Mouse (Mus musculus) cerebral cortex, adult 2 months (tissue): ENCODE data around the gene Sv2a.

Experiments
- WGBS: fragments of 180-500 bp; shearing (Covaris S2); methylation state at CpG from one replicate; pipeline ENCODE4 v1.1.7; 2018; 5-methylcytosine and 5-hydroxymethylcytosine counted together

Sv2a gene

DNA sequence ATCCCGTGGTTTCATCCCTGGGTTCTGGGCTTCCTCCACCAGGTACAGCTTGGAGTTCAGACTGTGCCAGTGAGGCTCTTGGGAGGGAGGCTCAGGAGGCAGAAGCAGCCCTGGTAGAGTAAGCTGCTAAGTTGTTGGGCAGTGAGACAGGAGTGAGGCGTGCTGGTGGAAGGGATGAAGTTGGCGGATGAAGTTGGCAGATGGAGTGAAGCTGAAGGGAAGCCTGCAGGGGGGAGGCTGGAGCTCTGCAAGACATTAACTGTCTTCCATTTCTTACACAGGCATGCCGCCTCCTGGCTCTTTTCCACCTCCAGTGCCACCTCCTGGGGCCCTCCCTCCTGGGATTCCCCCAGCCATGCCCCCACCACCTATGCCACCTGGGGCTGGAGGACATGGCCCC, 6.9 kb upstream of the Sv2a start:
- WGBS: 56% methylated on average over 4 of the region's 4 CpGs

DNA sequence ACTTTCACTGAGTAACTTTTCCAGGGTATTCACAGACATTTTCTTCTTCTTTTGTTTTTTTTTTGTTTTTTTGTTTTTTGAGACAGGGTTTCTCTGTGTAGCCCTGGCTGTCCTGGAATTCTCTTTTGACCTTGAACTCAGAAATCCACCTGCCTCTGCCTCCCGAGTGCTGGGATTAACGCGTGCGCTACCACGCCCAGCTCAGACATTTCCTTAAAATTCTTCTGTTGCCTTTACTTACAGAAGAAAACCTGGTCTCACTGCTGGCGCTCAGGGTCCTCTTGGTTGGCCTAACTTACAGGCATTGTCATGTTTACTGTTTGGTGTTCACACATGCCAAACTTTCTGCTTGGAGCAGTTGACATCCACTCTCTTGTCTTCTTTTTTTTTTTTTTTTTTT, 5.7 kb upstream of the Sv2a start:
- 93% methylated on average over 6 of the region's 6 CpGs for WGBS

DNA sequence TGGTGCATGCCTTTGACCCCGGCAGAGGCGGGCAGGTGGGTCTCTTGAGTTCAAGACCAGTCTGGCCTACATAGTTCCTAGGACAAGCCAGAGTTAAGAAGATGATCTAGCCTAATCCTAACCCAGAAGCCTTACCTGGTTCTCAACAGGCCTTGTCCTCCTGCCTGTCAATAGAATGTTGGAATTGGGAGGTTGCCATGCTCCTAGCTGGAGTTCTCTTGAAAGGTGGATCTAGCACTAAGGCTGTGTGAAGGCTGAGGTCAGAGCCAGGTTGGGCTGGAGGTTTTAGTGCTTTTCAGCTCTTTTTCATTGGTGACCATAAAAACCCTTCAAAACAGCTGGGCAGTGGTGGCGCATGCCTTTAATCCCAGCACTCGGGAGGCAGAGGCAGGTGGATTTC, 2.5 kb upstream of the Sv2a start:
- WGBS: 93% methylated on average over 4 of the region's 4 CpGs

DNA sequence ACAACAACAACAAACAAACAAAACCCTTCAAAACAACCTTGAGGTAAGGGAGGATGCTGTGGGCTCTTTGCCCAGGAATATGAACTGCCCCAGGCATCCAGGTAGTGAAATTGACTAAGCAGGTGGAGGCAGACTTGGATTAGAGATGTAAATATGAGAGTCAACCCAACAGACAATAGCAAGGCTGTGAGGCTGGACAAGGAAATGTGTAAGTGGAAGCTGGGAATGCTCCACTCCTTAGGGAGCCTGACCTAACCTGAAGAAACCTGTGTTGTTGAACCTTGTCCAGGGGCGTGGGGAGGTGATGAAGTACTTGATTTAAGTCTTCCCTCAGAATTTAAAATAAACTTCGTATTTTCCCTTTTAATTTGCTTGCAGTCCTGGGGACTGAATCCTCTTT, 2.0 kb upstream of the Sv2a start:
- 77% methylated on average over 2 of the region's 2 CpGs for WGBS

DNA sequence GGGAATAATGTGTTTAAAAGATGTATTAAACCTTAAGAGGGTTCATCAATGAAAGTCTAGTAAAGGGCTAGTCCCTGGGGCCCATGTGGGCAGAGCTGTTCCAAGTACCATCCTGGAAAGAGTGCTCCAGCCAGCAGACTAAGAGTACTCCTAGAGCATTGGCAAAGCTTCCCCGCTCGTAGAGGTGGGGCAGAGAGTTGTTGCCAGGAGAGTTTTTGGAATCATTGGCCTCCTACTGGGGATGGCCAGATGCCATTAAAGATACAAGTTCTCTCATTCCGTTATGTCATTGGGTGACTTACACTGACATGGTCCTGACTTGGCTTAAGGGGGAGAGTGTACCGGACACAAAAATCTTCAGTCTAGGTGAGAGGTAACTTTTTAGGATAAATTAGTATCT, 1.4 kb upstream of the Sv2a start:
- 39% methylated on average over 4 of the region's 4 CpGs for WGBS

DNA sequence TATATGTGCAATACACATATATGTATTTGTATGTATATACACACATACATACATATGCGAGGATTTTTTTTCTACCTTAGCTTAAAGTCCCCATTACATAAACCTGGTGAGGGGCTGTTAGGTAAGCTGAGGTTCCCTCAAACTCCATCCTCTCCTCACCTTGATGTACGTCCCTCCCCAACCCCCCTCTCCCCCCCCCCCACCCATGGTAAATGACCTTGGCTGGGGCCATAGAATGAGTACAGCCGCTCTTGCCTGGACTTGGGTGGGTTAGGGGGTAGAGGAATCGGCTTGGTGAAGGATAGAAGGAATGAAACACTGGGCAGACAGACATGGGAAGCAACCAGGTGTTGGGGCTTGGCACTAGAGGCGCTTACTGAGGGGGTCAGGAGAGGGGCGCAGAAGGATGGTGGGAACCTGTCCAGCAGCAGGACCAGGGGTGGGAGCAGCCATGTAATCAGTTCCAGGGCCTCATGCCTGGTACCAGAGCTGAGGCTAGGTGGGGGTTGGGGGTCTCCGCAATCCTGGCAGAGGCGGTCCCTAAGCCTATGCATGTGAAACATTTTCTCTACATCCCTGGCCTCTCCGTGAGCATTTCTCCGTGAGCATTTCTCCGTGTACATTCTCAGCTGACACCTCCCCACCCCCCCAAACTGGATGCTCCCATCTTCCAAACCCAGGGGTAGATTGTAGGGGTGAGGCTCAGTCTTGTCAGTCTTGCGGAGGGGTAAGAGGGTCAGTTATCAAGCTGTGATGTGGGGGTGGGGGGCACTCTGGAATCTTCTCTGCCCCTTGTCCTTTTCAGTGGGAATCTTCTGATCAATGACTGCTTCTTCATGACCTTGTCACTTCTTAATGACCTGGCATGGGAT, 795 bp downstream of the Sv2a start:
- 20% methylated on average over 12 of the region's 12 CpGs for WGBS

DNA sequence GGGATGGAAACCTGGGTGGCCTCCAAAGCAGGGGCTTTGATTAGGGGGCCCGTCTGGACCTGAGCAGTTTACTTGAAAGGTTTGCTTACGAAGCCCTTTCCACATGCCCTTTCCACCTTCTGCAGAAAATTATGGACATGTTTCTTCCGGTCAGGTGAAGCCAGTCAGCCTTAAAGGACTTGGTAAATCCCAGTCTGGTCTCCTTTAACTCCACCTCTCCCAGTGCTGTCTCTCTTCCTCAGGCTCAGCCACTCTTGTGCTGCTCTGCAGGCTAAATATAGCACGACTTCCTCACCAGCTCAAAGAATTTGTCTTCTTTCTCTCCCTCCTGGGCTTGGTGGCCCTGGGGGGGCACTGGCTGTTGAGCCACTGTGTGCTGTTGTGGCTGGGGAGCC, 1.4 kb downstream of the Sv2a start:
- WGBS: 9% methylated on average over 4 of the region's 4 CpGs

DNA sequence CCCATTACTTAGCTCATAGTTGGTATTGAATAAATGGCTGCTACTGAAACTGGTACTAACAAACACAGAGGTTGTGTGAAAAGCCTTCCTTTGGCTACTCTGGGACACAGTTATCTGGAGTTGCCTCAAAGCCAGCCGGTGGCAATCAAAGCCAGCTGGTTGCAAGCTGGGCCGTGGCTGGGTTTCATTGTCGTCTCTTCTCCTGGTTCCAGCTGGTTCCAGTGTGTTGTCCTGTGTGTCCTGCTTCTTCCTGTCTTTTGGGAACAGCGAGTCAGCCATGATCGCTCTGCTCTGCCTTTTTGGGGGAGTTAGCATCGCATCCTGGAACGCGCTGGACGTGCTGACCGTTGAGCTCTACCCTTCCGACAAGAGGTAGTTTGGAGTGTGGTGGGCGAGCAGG, 12.0 kb downstream of the Sv2a start:
- WGBS: 49% methylated on average over 12 of the region's 12 CpGs

DNA sequence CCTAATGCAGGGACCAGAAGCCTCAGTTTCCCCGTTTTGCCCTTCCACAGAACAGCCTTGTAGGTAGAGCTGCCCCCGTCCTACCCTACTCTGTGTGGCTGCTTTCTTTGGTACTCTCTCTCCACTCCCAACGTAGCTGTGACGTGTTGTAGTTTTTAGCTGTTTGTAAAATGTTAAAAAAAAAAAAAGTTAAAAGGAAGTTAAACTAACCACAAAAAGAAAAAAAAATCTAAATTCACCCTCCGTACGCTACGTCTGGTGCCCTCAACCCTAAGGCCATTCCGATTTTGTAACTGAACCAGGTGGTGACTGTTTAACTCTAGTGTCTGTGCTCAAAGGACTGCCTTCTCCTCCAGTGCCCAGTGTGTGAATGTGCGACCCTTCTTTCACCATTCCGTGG, 14.0 kb downstream of the Sv2a start:
- 79% methylated on average over 10 of the region's 10 CpGs for WGBS

DNA sequence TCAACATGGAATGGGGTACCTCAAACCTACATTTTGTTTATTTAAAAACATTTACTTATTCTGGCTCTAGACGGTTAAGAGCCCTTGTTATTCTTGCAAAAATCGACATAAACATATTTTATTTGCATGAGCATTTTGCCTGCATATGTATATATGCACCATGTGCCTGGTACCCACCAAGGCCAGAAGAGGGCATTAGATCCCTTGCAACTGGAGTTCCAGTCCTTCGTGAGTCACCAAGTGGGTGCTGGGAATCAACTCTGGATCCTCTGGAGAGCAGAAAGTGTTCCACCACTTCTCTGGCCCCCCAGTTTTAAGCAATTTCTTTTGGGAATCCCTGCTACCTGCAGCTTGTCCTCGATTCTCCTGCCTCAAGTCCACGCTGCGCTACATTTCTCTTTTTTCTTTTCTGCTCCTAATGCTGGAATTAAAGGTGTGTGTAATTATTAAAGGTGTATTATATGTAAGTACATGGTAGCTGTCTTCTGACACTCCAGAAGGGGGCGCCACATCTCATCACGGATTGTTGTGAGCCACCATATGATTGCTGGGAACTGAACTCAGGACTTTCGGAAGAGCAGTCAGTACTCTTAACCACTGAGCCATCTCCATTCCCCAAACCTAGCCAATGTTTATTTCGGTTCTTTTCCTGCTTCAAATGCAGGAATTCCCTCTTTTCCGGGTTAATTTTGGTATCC, 14.8 kb downstream of the Sv2a start:
- 79% methylated on average over 11 of the region's 11 CpGs for WGBS

DNA sequence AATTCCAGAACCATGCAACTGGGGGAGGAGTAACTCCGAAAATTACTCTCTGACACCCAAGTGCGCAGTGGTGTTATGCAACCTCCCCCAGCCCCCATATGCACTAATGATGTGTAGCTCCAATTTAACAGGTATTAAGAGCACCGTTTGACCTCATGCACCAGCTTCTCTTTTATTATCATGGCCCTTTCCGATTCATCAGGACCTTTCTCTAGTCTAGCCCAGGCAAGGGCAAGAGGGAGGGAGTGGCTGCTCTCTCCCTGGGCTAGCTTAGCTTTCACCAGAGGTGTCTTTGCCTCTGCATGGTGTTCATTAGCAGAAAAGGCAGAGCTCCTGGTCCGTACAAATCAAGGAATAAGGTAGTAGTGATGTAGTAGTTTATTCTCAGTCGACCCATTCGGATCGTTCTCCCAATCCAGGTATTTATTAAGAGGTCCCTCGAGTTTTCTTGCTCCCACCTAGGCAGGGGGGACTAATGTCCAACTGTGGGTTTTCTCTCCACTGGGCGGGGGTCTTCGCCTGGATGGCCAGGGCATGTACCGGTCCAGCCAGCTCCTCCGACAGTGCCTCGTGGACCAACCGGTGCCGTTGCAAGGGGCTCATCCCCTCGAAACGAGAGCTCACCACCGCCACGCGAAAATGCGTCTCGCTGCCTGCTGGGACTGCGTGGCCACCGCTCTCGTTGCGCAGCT, 15.6 kb downstream of the Sv2a start:
- WGBS: 12% methylated on average over 27 of the region's 27 CpGs

DNA sequence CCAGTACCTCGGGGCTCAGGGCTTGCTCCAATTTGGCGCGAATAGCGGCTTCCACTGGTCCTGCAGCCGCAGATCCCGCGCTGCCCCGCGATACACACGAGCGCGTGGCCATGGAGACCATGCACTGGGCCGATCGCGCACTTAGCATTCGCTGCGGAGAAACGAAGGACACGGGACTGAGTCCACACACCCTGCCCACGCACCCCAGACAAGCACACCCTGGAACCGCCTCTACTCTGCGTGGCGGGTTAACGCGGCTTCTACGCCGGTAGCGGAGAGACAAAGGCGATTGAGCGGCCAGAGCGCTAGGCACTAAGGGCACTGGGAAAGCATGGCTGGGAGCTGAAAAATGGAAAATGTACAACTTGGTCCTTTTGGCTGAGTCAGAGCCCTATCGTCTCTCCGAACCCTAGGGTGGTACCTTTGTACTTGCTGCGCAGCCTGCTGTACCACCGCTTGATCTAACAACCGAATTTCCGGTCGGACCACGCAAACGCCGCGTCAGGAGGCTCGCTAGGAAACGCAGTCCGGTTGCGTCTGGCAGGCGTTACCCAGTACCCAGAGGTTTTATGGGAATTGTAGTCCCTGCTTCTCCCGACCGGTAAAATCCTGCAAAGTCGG, 16.3 kb downstream of the Sv2a start:
- WGBS: under 1% methylated on average over 50 of the region's 50 CpGs

DNA sequence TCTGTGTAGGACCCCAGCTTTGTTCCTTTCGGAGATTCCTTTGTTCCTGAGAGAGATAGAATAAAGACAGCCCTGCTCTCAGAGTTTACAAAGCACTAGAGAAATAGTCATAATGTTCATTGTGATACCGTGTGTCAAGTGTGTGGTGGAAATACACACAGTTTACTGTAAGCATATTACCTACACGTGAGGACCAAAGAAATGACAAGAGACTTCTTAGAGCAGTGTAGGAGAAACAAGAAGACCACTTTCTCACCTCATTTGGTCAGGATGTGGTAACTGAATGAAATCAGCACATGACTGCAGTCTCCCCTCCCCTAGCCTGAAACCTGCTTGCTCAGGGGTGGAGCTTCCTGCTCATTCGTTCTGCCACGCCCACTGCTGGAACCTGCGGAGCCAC, 17.2 kb downstream of the Sv2a start:
- WGBS: 4% methylated on average over 6 of the region's 6 CpGs

DNA sequence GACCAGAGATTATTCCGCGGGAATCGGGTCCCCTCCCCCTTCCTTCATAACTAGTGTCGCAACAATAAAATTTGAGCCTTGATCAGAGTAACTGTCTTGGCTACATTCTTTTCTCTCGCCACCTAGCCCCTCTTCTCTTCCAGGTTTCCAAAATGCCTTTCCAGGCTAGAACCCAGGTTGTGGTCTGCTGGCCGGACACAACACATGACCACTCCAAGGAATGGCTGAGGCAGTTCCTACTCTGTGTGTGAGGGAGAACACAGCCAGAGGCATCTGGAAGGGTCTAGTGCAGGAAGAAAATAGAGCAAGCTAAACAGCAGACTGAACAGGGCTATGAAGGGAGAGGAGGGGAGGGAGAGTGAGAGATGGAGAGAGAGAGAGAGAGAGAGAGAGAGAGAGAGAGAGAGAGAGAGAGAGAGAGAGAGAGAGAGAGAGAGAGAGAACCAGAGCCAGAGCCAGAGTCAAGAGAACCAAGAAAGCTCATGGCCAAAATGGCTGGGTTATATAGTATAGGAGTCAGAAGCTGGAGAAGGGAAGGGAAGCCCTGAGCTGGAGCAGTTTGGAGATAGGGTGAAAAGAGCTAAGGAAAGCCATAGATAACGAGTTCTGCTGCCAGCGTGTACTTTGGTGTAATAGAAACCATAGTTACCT, 17.8 kb downstream of the Sv2a start:
- 26% methylated on average over 8 of the region's 8 CpGs for WGBS

DNA sequence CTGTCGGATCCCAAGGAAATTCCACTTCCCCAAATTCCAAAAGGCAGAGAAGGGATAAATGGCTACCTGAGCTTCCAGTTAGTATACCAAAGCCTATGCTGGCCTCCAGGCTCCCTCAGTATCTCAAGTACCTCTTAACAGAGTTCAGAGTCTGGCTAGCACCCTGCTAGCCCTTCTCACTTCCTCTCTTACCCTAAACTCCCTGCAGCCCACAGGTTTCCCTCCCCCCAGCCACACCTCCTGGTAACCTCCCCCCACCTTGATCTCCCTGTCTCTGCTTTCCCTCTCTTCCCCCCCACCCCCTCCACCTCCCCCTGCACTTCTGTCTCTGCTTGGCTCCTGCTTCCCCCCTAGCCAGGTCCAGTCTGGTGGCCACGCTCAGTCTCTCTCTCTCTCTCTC, 18.8 kb downstream of the Sv2a start:
- WGBS: 78% methylated on average over 2 of the region's 2 CpGs

DNA sequence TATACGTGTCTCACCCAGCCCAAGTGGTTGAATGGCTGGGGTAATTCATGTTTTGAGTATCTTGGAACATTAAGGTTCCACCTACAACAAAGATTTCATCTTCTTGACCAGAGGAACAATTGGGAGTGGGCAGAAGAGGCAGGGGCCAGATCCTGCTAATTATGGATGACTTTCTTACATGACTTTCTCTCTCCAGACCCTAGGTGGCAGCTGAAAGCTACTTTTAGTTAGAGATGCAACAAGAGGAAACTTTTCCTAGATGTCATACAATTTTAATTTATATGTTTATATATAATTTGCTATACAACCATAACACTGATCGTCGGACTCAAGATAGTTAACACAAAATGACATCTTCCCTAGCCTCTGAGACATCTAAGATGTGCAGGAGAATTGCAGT, 26.9 kb downstream of the Sv2a start:
- 76% methylated on average over 3 of the region's 3 CpGs for WGBS

DNA sequence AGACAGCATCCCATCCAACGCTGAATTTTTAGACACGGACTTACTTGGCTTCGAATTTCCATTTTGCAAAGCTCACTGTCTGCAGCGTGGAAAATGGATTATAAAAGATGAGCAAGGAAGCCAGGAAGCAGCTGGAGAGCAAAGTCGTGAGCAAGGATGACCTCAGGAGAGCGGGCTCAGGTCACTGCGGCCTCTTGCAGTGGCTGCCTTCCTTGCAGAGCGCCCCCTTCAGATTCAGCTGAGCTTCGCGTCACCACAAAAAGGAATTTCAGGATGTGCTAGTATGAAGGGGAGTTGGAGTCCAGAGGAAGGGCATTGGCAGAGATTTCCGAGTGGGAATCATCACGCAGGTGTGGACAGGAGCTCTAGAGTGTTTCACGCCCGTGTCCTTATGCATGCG, 28.3 kb downstream of the Sv2a start:
- WGBS: 25% methylated on average over 15 of the region's 15 CpGs

DNA sequence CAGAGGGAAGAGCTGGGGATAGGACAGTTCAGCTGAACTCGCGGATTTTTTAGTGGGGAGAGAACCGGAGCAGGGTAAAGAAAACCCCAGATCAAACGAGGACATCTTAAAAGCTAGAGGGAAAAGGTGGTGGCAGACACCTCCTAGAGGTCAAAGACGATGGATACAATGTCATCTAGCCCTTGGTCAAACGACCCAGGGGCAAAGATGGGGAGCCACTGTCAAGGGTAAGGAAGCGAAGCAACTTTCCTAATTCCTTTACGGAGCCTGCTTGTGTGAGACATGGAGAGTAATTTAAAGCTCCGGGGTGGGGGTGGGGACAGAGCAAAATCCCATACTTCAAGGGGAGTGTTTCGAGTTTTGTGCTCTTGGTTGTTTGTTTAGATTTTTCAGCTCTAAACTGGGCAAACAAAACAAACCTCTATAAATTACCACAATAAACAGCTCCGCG, 38.3 kb downstream of the Sv2a start:
- WGBS: under 1% methylated on average over 12 of the region's 12 CpGs

DNA sequence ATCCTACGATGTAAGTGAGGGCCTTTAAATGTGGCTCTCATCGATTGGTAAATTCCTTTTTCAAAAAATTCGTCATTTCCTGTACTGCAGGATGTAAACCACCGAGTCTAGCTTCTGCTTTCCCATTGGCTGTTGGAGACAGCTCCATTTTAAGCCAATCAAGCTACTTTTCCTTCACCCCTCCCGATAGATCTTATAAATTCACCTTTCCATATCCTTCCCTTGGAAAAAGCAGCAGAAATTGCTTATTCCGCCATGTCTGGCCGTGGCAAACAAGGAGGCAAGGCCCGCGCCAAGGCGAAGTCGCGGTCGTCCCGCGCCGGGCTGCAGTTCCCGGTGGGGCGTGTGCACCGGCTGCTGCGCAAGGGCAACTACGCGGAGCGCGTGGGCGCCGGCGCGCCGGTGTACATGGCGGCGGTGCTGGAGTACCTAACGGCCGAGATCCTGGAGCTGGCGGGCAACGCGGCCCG, 38.7 kb downstream of the Sv2a start, which contains the start of the genes Bola1 and Hist2h2ab:
Gene Bola1 (minus strand): TSS at position 49 of the 470 bp plus-strand sequence.
Gene Hist2h2ab (plus strand): TSS at position 205 of the 470 bp plus-strand sequence.
- WGBS: under 1% methylated on average over 36 of the region's 37 CpGs

DNA sequence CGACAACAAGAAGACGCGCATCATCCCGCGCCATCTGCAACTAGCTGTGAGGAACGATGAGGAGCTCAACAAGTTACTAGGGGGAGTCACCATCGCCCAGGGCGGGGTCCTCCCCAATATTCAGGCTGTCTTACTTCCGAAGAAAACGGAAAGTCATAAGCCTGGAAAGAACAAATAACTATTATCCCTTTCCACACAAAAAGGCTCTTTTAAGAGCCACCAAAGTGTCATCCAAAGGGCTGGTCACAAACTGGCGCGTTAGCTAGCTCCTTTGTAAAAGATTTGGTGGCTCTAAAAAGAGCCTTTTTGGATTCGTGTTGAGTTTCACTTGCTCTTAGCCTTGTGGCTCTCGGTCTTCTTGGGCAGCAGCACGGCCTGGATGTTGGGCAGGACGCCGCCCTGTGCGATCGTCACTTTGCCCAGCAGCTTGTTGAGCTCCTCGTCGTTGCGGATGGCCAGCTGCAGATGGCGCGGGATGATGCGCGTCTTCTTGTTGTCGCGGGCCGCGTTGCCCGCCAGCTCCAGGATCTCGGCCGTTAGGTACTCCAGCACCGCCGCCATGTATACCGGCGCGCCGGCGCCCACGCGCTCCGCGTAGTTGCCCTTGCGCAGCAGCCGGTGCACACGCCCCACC, 39.3 kb downstream of the Sv2a start:
- under 1% methylated on average over 34 of the region's 47 CpGs for WGBS
